8 mouse cellular contexts compared by ENCODE assay signal in the genomic region with DNA sequence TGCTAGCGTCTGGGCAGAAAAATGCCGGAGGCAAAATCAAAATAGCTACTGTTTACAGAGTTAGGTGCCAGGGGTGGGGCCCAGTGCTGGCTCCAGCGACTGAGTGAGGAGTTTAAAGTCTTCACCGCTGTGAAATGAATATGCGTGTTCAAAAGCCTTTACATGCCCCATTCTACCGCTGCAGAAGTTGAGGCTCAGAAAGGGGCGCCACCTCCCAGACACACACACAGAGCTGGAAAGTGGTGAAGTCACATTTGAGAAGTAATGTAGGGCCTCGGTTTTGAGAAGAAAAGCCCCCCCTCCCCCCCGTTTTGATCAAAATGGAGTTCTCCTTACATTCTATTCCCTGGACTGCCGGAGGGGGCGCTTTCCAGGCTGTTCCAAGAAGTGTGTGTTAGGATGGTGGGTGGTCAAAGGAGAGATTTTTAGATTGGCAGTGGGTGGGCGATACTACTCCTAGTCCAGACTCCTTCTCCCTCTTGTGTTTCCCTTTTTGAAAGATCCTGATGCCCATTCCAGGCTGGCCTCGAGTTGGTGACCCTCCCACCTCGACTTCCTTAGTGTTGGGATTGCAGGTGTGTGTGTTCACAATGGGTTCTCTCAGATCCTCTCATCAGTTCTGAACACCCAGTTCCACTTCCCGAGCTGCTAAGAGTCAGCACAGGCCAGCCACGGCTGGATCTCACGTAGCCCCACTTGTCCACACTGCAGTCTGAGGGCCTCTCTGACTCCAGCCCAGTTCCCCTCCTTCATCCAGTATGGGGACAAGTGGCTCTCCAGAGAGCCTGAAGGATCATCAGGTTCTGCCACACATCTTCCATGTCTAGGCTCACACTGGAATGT.
A peak's percentile ranks its signal among the peaks of the same experiment; 100 is the strongest.
DNase-seq lines count a peak whose midpoint lies in the region; ATAC-seq and TF ChIP-seq lines count a peak whose summit lies in the region.

No protein-coding gene starts in this region.

- no peak overlapping the region for H3K4me3 ChIP-seq in heart, postnatal 0 days (ENCODE audit: low read depth, low read length)
- H3K4me3 ChIP-seq in embryonic facial prominence, embryonic 15.5 days (replicated peaks) = no peak overlapping the region
- peak overlapping the region; percentile 16; the same call in 1 of the 2 replicates for H3K4me3 ChIP-seq in limb, embryonic 13.5 days

- peaks cover 71% of the 10 kb centered on the region for H3K27me3 ChIP-seq in heart, postnatal 0 days (ENCODE audit: control insufficient read depth, insufficient read depth, low read length)
- peaks cover 43% of the 10 kb centered on the region for H3K27me3 ChIP-seq in embryonic facial prominence, embryonic 15.5 days
- H3K27me3 ChIP-seq in limb, embryonic 13.5 days = peaks cover 71% of the 10 kb centered on the region

- H3K4me1 ChIP-seq in heart, postnatal 0 days (ENCODE audit: control insufficient read depth, insufficient read depth) = 0 out of 2 replicates have a peak, but pooled peaks cover 3% of the 10 kb centered on the region
- peaks cover 38% of the 10 kb centered on the region for H3K4me1 ChIP-seq in embryonic facial prominence, embryonic 15.5 days
- peaks cover 38% of the 10 kb centered on the region for H3K4me1 ChIP-seq in limb, embryonic 13.5 days

- no peak overlapping the region for H3K27ac ChIP-seq in heart, postnatal 0 days (ENCODE audit: low read depth)
- H3K27ac ChIP-seq in embryonic facial prominence, embryonic 15.5 days (replicated peaks) = no peak overlapping the region
- no peak overlapping the region for H3K27ac ChIP-seq in limb, embryonic 13.5 days

- H3K36me3 ChIP-seq in heart, postnatal 0 days (replicated peaks; ENCODE audit: control insufficient read depth, insufficient read depth, low read length) = no peaks in the 10 kb centered on the region
- H3K36me3 ChIP-seq in embryonic facial prominence, embryonic 15.5 days = no peaks in the 10 kb centered on the region
- no peaks in the 10 kb centered on the region for H3K36me3 ChIP-seq in limb, embryonic 13.5 days

- no peak overlapping the region for H3K9ac ChIP-seq in heart, postnatal 0 days (replicated peaks; ENCODE audit: low read depth, low read length)
- no peak overlapping the region for H3K9ac ChIP-seq in embryonic facial prominence, embryonic 15.5 days
- peak overlapping the region; percentile 35; the same call in 1 of the 2 replicates for H3K9ac ChIP-seq in limb, embryonic 13.5 days

- intact Hi-C loops in heart, postnatal 25 days (cut with DNase I) = no loop called here

- ATAC-seq in heart, postnatal 0 days (ENCODE audit: insufficient read depth, low read depth) = no peak
- ATAC-seq in embryonic facial prominence, embryonic 15.5 days (ENCODE audit: insufficient number of reproducible peaks, low FRiP score, low TSS enrichment, low read depth) = no peak
- no peak for ATAC-seq in limb, embryonic 13.5 days (ENCODE audit: low FRiP score, low read depth)
- no peak for ATAC-seq in activated CD4-positive, CD25-positive, alpha-beta regulatory T cell, adult 4 months

- H3K4me2 ChIP-seq in heart, postnatal 0 days (ENCODE audit: low read depth, low read length) = peak overlapping the region; percentile 11; the same call in 1 of the 2 replicates
- H3K4me2 ChIP-seq in embryonic facial prominence, embryonic 15.5 days (replicated peaks) = peak overlapping the region; percentile 22
- H3K4me2 ChIP-seq in limb, embryonic 13.5 days (replicated peaks) = peak overlapping the region; percentile 49

- no peak for TF ChIP-seq EP300 in heart, postnatal 0 days (IDR thresholded peaks at IDR 0.05; ENCODE audit: low read depth)

- no peak for DNase-seq in heart, postnatal 0 days (ENCODE audit: low spot score)
- no peak for DNase-seq in heart, postnatal 25 days (ENCODE audit: low spot score)
- peak; percentile 49 for DNase-seq in neural tube, embryonic 10.5 days (ENCODE audit: extremely low spot score, low spot score)
- no peak for DNase-seq in natural killer cell, adult 2 months (ENCODE audit: low spot score in 2 of 2)
- DNase-seq in left cerebral cortex, adult 9 months (ENCODE audit: low spot score in 2 of 2) = no peak

- no peak for TF ChIP-seq CTCF in heart, postnatal 0 days (IDR thresholded peaks at IDR 0.05; ENCODE audit: low read depth)

- 27% methylated on average over 17 of the region's 17 CpGs for WGBS in heart, postnatal 0 days
- WGBS in embryonic facial prominence, embryonic 15.5 days = 26% methylated on average over 17 of the region's 17 CpGs
- whole genome bisulfite sequencing in limb, embryonic 13.5 days = 25% methylated on average over 17 of the region's 17 CpGs

- 0 out of 2 replicates have a peak, but pooled peaks cover 3% of the 10 kb centered on the region for H3K9me3 ChIP-seq in heart, postnatal 0 days (replicated peaks; ENCODE audit: control insufficient read depth, low read length)
- H3K9me3 ChIP-seq in embryonic facial prominence, embryonic 15.5 days (replicated peaks) = no peaks in the 10 kb centered on the region
- H3K9me3 ChIP-seq in limb, embryonic 13.5 days = peaks cover 9% of the 10 kb centered on the region; the same call in 1 of the 2 replicates
